Mouse (Mus musculus) kidney, adult 11 months (tissue): ENCODE results near the gene Hist1h2ao.
"Not testable (repeated sequence)": the region's sequence is repeated elsewhere in the genome, so short reads cannot be mapped to it uniquely, and the experiment has no call there.

Experiments
- DNase-seq: peaks from one replicate; pipeline ENCODE4 v3.0.0; 2022

Gene Hist1h2ao

GRCm38 (mm10) chr13:21810073-21810472 lies at the start of gene Hist1h2ao, which contains the start of gene Hist1h2bq:
TSS of gene Hist1h2ao (plus strand) at chr13:21810465.
TSS of gene Hist1h2bq (minus strand) at chr13:21810197.
- not testable (repeated sequence) for DNase-seq

GRCm38 (mm10) chr13:21778814-21779766 lies 31.2 kb upstream of the Hist1h2ao start:
- peak; percentile 17 for DNase-seq

- DNase-seq = no peak
These were observed 30.2 kb upstream of the Hist1h2ao start, which contains the start of gene Hist1h1b for GRCm38 (mm10) chr13:21779767-21780731. TSS of gene Hist1h1b (minus strand) at chr13:21780625.

- no peak for DNase-seq
These were observed 29.2 kb upstream of the Hist1h2ao start for GRCm38 (mm10) chr13:21781021-21781555.

- DNase-seq = no peak
These were observed 28.6 kb upstream of the Hist1h2ao start for GRCm38 (mm10) chr13:21781639-21782038.

- not testable (repeated sequence) for DNase-seq
These were observed 27.7 kb upstream of the Hist1h2ao start for GRCm38 (mm10) chr13:21782361-21783254.

GRCm38 (mm10) chr13:21783255-21783617 lies 27.0 kb upstream of the Hist1h2ao start, which contains the start of gene Hist1h3i:
TSS of gene Hist1h3i (minus strand) at chr13:21783370.
- no peak for DNase-seq

GRCm38 (mm10) chr13:21783734-21784161 lies 26.5 kb upstream of the Hist1h2ao start:
- no peak for DNase-seq

GRCm38 (mm10) chr13:21784311-21784710 lies 26.0 kb upstream of the Hist1h2ao start:
- no peak for DNase-seq

- DNase-seq = no peak
These were observed 23.9 kb upstream of the Hist1h2ao start for GRCm38 (mm10) chr13:21786189-21786898.

GRCm38 (mm10) chr13:21786899-21787629 lies 23.2 kb upstream of the Hist1h2ao start, which contains the start of the genes Hist1h2an and Hist1h2bp:
TSS of gene Hist1h2an (minus strand) at chr13:21787218.
TSS of gene Hist1h2bp (plus strand) at chr13:21787461.
- peak; percentile 78 for DNase-seq

- no peak for DNase-seq
These were observed 22.3 kb upstream of the Hist1h2ao start for GRCm38 (mm10) chr13:21787760-21788593.

- DNase-seq = no peak
These were observed 20.3 kb upstream of the Hist1h2ao start for GRCm38 (mm10) chr13:21789925-21790324.

- no peak for DNase-seq
These were observed 19.5 kb upstream of the Hist1h2ao start for GRCm38 (mm10) chr13:21790601-21791283.

- no peak for DNase-seq
These were observed 14.7 kb upstream of the Hist1h2ao start for GRCm38 (mm10) chr13:21795584-21795983.

GRCm38 (mm10) chr13:21797163-21797562 lies 13.1 kb upstream of the Hist1h2ao start:
- DNase-seq = not testable (repeated sequence)

- not testable (repeated sequence) for DNase-seq
These were observed 7.2 kb upstream of the Hist1h2ao start for GRCm38 (mm10) chr13:21803058-21803457.

GRCm38 (mm10) chr13:21811074-21811473 lies 809 bp downstream of the Hist1h2ao start:
- not testable (repeated sequence) for DNase-seq
